Mouse (Mus musculus): ENCODE measurements around the gene Adam8. TPM values are rescaled to one million over a fixed set of nuclear protein-coding genes. Genes with fewer than 3 reads are reported as not detected.

The Adam8 gene
- polyA plus RNA-seq, 1 experiment from 2014 or later, result 3.2 TPM

MicroRNA genes within 50 kb of the gene (microRNA counts, 519-probe panel; counts per million panel counts)
- microRNA mmu-miR-202-3p (not detected), microRNA mmu-miR-202-5p (not detected)

Small RNA genes lying within 50 kb of the gene (microRNA-seq; reads per million reads assigned to microRNA genes)
- gene Mir202 (0.85 reads per million), gene Mir7062 (not detected), gene mmu-mir-7686 (not detected)

Other genes with a start within 250 kb of the Adam8 start
- 25.0 and 26.4 TPM in 2 replicates for gene Adgra1, start 158.4 kb downstream of the Adam8 start, polyA plus RNA-seq (2014; fragmentation: Nextera tagmentation; extraction: Ambion mirVana)
- 18.8 and 28.5 TPM in 2 replicates for gene Kndc1, start 97.9 kb downstream of the Adam8 start, polyA plus RNA-seq (2014; fragmentation: Nextera tagmentation; extraction: Ambion mirVana)
- gene Utf1, start 48.8 kb downstream of the Adam8 start, polyA plus RNA-seq (2014; fragmentation: Nextera tagmentation; extraction: Ambion mirVana), result not detected in 2 replicates
- gene 6430531B16Rik, start 13.8 kb downstream of the Adam8 start, polyA plus RNA-seq (2014; fragmentation: Nextera tagmentation; extraction: Ambion mirVana), result 0.46 and 1.4 TPM in 2 replicates
- 52.7 and 61.2 TPM in 2 replicates for gene Zfp511, start 43.8 kb upstream of the Adam8 start, polyA plus RNA-seq (2014; fragmentation: Nextera tagmentation; extraction: Ambion mirVana)
- 57.1 and 61.0 TPM in 2 replicates for gene Tubgcp2, start 44.1 kb upstream of the Adam8 start, polyA plus RNA-seq (2014; fragmentation: Nextera tagmentation; extraction: Ambion mirVana)
- gene Msx3, start 56.5 kb upstream of the Adam8 start, polyA plus RNA-seq (2014; fragmentation: Nextera tagmentation; extraction: Ambion mirVana), result 6.6 and 8.1 TPM in 2 replicates
- gene Caly, start 90.0 kb upstream of the Adam8 start, polyA plus RNA-seq (2014; fragmentation: Nextera tagmentation; extraction: Ambion mirVana), result 209 and 365 TPM in 2 replicates
- gene Prap1, start 100.8 kb upstream of the Adam8 start, polyA plus RNA-seq (2014; fragmentation: Nextera tagmentation; extraction: Ambion mirVana), result 0.48 TPM in 1 of 2 replicates, not detected in the other
- 42.8 and 51.8 TPM in 2 replicates for gene Fuom, start 109.9 kb upstream of the Adam8 start, polyA plus RNA-seq (2014; fragmentation: Nextera tagmentation; extraction: Ambion mirVana)
- gene Paox, start 123.2 kb upstream of the Adam8 start, polyA plus RNA-seq (2014; fragmentation: Nextera tagmentation; extraction: Ambion mirVana), result 9.2 and 9.9 TPM in 2 replicates
- 129 and 132 TPM in 2 replicates for gene Echs1, start 123.9 kb upstream of the Adam8 start, polyA plus RNA-seq (2014; fragmentation: Nextera tagmentation; extraction: Ambion mirVana)
- 33.7 and 39.6 TPM in 2 replicates for gene Mtg1, start 145.0 kb upstream of the Adam8 start, polyA plus RNA-seq (2014; fragmentation: Nextera tagmentation; extraction: Ambion mirVana)
- 16.2 and 17.3 TPM in 2 replicates for gene Sprn, start 162.3 kb upstream of the Adam8 start, polyA plus RNA-seq (2014; fragmentation: Nextera tagmentation; extraction: Ambion mirVana)
- gene Olfr522, start 172.2 kb upstream of the Adam8 start, polyA plus RNA-seq (2014; fragmentation: Nextera tagmentation; extraction: Ambion mirVana), result not detected in 2 replicates
- not detected in 2 replicates for gene Olfr523, start 180.7 kb upstream of the Adam8 start, polyA plus RNA-seq (2014; fragmentation: Nextera tagmentation; extraction: Ambion mirVana)
- gene Olfr524, start 213.4 kb upstream of the Adam8 start, polyA plus RNA-seq (2014; fragmentation: Nextera tagmentation; extraction: Ambion mirVana), result not detected in 2 replicates
- gene Cd163l1, start 225.7 kb upstream of the Adam8 start, polyA plus RNA-seq (2014; fragmentation: Nextera tagmentation; extraction: Ambion mirVana), result not detected in 2 replicates

Data from neural tube, embryonic 14.5 days (tissue).